ENCODE assay signal across 9 mouse cellular contexts in the genomic region with DNA sequence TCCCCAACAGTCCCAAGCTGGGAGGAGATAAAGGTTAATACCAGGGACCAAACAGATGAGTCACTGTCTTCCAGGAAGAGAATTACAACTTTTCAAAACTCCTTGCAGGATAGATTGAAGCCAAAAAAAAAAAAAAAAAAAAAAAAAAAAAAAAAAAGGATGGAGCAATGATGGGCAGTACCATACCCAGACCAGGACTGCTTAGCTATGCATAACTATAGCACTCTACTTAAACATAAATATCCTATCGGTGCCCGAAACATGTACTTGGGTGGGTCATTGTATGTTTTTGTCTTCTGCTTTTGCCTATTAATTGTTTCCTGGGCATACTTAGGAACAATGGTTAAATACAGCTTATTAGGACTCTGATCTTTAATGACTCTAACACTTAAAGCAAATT. TPM values are rescaled to one million over a fixed set of nuclear protein-coding genes. Genes with fewer than 3 reads are reported as not detected.
A peak's percentile ranks its signal among the peaks of the same experiment; 100 is the strongest.
DNase-seq lines count a peak whose midpoint lies in the region; ATAC-seq lines count a peak whose summit lies in the region.
"Had no signal": no experiment of that assay in that cellular context is flagged by ENCODE, and none has a peak within 500 bp of the region (broad histone marks: within the 10 kb centered on the region; RNA-seq: fewer than 3 reads in every experiment).

No protein-coding gene starts in this region.

- peak; percentile 71 for ATAC-seq in neural tube, embryonic 11.5 days (ENCODE audit: insufficient read depth, low FRiP score, low TSS enrichment)
- ATAC-seq in forebrain, embryonic 12.5 days (ENCODE audit: low FRiP score) = peak; percentile 74
- peak; percentile 40; the same call in 1 of the 2 replicates for ATAC-seq in liver, embryonic 12.5 days
- no peak for ATAC-seq in monocyte, adult 5-6 weeks (replicated peaks; ENCODE audit: insufficient number of reproducible peaks, low FRiP score, low TSS enrichment, poor library complexity, severe bottlenecking)

- peaks cover 6% of the 10 kb centered on the region; the same call in 1 of the 2 replicates for H3K4me1 ChIP-seq in neural tube, embryonic 11.5 days (ENCODE audit: control insufficient read depth, insufficient read depth, low read length)
- H3K4me1 ChIP-seq in forebrain, embryonic 12.5 days = peaks cover 9% of the 10 kb centered on the region; the same call in 1 of the 2 replicates
- H3K4me1 ChIP-seq in liver, embryonic 12.5 days = peaks cover 17% of the 10 kb centered on the region

- peak overlapping the region; percentile 78; the same call in 1 of the 2 replicates for H3K4me3 ChIP-seq in neural tube, embryonic 11.5 days (ENCODE audit: low read depth, low read length)
- peak overlapping the region; percentile 79; the same call in 1 of the 2 replicates for H3K4me3 ChIP-seq in forebrain, embryonic 12.5 days (replicated peaks)
- H3K4me3 ChIP-seq in liver, embryonic 12.5 days = peak overlapping the region; percentile 77

- H3K36me3 ChIP-seq in neural tube, embryonic 11.5 days (ENCODE audit: control insufficient read depth, insufficient read depth, low read length) = no peaks in the 10 kb centered on the region; the same call in 1 of the 2 replicates
- H3K36me3 ChIP-seq in forebrain, embryonic 12.5 days (replicated peaks) = no peaks in the 10 kb centered on the region
- H3K36me3 ChIP-seq in liver, embryonic 12.5 days = peaks cover 7% of the 10 kb centered on the region

- no peak overlapping the region for H3K9ac ChIP-seq in neural tube, embryonic 11.5 days (ENCODE audit: low read length)
- H3K9ac ChIP-seq in forebrain, embryonic 12.5 days = no peak overlapping the region
- peak overlapping the region; percentile 82; the same call in 1 of the 2 replicates for H3K9ac ChIP-seq in liver, embryonic 12.5 days

- DNase-seq in neural tube, embryonic 11.5 days (ENCODE audit: low spot score) = no peak
- DNase-seq in neural tube, embryonic 10.5 days (ENCODE audit: extremely low spot score, low spot score) = no peak
- no peak for DNase-seq in right cerebral cortex, postnatal 36 days (ENCODE audit: low spot score in 2 of 2)
- no peak for DNase-seq in spleen, adult 12 weeks (ENCODE audit: low spot score)

- WGBS in neural tube, embryonic 11.5 days = 81% methylated on average over 2 of the region's 2 CpGs
- WGBS in forebrain, embryonic 12.5 days = 63% methylated on average over 2 of the region's 2 CpGs
- 78% methylated on average over 2 of the region's 2 CpGs for WGBS in liver, embryonic 12.5 days (ENCODE audit: insufficient replicate concordance)

- peak overlapping the region; percentile 55 for H3K4me2 ChIP-seq in neural tube, embryonic 11.5 days (ENCODE audit: low read depth)
- peak overlapping the region; percentile 87 for H3K4me2 ChIP-seq in forebrain, embryonic 12.5 days
- peak overlapping the region; percentile 87 for H3K4me2 ChIP-seq in liver, embryonic 12.5 days

- no peak overlapping the region for H3K27ac ChIP-seq in neural tube, embryonic 11.5 days (ENCODE audit: low read depth, low read length)
- no peak overlapping the region for H3K27ac ChIP-seq in forebrain, embryonic 12.5 days
- H3K27ac ChIP-seq in liver, embryonic 12.5 days = no peak overlapping the region

- H3K9me3 ChIP-seq in neural tube, embryonic 11.5 days (ENCODE audit: control insufficient read depth, low read length) = no peaks in the 10 kb centered on the region
- no peaks in the 10 kb centered on the region for H3K9me3 ChIP-seq in forebrain, embryonic 12.5 days
- no peaks in the 10 kb centered on the region for H3K9me3 ChIP-seq in liver, embryonic 12.5 days (replicated peaks)

- H3K27me3 ChIP-seq in neural tube, embryonic 11.5 days (ENCODE audit: control insufficient read depth, insufficient read depth, low read length) = no peaks in the 10 kb centered on the region
- peaks cover 10% of the 10 kb centered on the region; the same call in 1 of the 2 replicates for H3K27me3 ChIP-seq in forebrain, embryonic 12.5 days
- H3K27me3 ChIP-seq in liver, embryonic 12.5 days (replicated peaks) = peaks cover 4% of the 10 kb centered on the region; the same call in 1 of the 2 replicates

RNA-seq across cellular contexts. Expression of a gene that starts 0.5 kb away (rescaled TPM):
- polyA plus RNA-seq in neural tube, embryonic 11.5 days (2014; fragmentation: Nextera tagmentation; extraction: Ambion mirVana) = 24.4 and 30.0 TPM in 2 replicates
- polyA plus RNA-seq in forebrain, embryonic 12.5 days (2016; fragmentation: Nextera tagmentation; extraction: Ambion mirVana) = 19.3 and 21.1 TPM in 2 replicates
- 9.7 and 10.7 TPM in 2 replicates for polyA plus RNA-seq in liver, embryonic 12.5 days (2016; fragmentation: Nextera tagmentation; extraction: Ambion mirVana)
- 6.9 to 11.8 TPM (median 8.0 TPM) in 3 replicates for total RNA-seq in monocyte, adult 5-6 weeks (2017)

RNA-seq across cellular contexts. Expression of a gene that starts 43.1 kb away (rescaled TPM):
- 48.8 and 60.3 TPM in 2 replicates for polyA plus RNA-seq in neural tube, embryonic 11.5 days (2014; fragmentation: Nextera tagmentation; extraction: Ambion mirVana)
- 37.9 and 49.9 TPM in 2 replicates for polyA plus RNA-seq in forebrain, embryonic 12.5 days (2016; fragmentation: Nextera tagmentation; extraction: Ambion mirVana)
- 19.6 and 20.1 TPM in 2 replicates for polyA plus RNA-seq in liver, embryonic 12.5 days (2016; fragmentation: Nextera tagmentation; extraction: Ambion mirVana)
- total RNA-seq in monocyte, adult 5-6 weeks (2017) = not detected in 3 replicates

RNA-seq across cellular contexts. Expression of a gene that starts 45.2 kb away (rescaled TPM):
- 0.23 TPM in 1 of 2 replicates, not detected in the other for polyA plus RNA-seq in neural tube, embryonic 11.5 days (2014; fragmentation: Nextera tagmentation; extraction: Ambion mirVana)
- not detected in 2 replicates for polyA plus RNA-seq in forebrain, embryonic 12.5 days (2016; fragmentation: Nextera tagmentation; extraction: Ambion mirVana)
- not detected in 2 replicates for polyA plus RNA-seq in liver, embryonic 12.5 days (2016; fragmentation: Nextera tagmentation; extraction: Ambion mirVana)
- total RNA-seq in monocyte, adult 5-6 weeks (2017) = not detected in 3 replicates
- total RNA-seq: adrenal gland, postnatal 25 days; gastrocnemius, postnatal 25 days had no signal
